Mouse (Mus musculus) ovary, postnatal 36 days (tissue): ENCODE measurements at regions not wholly inside any gene's neighbourhood (a gene's known extent, or its start where the extent isn't known, plus 50 kb on each side); places are given as distances from the start of the nearest gene placed in this dataset.

Source experiments
- DNase-seq: peaks from one replicate; pipeline ENCODE4 v3.0.0; 2022; ENCODE audit warnings: low spot score, mixed read lengths

- DNase-seq, result no peak
Observed at GRCm38 (mm10) chr3:79996803-79997202, 112.5 kb downstream of the Fam198b start.

GRCm38 (mm10) chr3:80002335-80002734 lies 118.0 kb downstream of the Fam198b start:
- no peak for DNase-seq

- DNase-seq, result no peak
Observed at GRCm38 (mm10) chr3:80003300-80004090, 119.2 kb downstream of the Fam198b start.

- no peak for DNase-seq
Observed at GRCm38 (mm10) chr3:80004556-80004955, 120.2 kb downstream of the Fam198b start.

- DNase-seq, result no peak
Observed at GRCm38 (mm10) chr3:80004966-80005365, 120.6 kb downstream of the Fam198b start.

GRCm38 (mm10) chr3:80005371-80005770 lies 121.0 kb downstream of the Fam198b start:
- DNase-seq, result no peak

- no peak for DNase-seq
Observed at GRCm38 (mm10) chr3:80006263-80006662, 121.9 kb downstream of the Fam198b start.

- DNase-seq, result no peak
Observed at GRCm38 (mm10) chr3:80007006-80007405, 122.7 kb downstream of the Fam198b start.

- no peak for DNase-seq
Observed at GRCm38 (mm10) chr3:80009275-80009674, 124.9 kb downstream of the Fam198b start.

- no peak for DNase-seq
Observed at GRCm38 (mm10) chr3:80025795-80026194, 141.5 kb downstream of the Fam198b start.

GRCm38 (mm10) chr3:80033071-80033470 lies 148.7 kb downstream of the Fam198b start:
- no peak for DNase-seq

GRCm38 (mm10) chr3:80038553-80039129 lies 154.3 kb downstream of the Fam198b start:
- no peak for DNase-seq

GRCm38 (mm10) chr3:80042756-80043484 lies 158.6 kb downstream of the Fam198b start:
- DNase-seq, result no peak

GRCm38 (mm10) chr3:80049495-80050225 lies 165.3 kb downstream of the Fam198b start:
- DNase-seq, result no peak

GRCm38 (mm10) chr3:80050920-80051319 lies 166.6 kb downstream of the Fam198b start:
- DNase-seq, result no peak

- DNase-seq, result peak; percentile 49
Observed at GRCm38 (mm10) chr3:80051963-80052362, 167.6 kb downstream of the Fam198b start.

GRCm38 (mm10) chr3:80052879-80053278 lies 168.5 kb downstream of the Fam198b start:
- peak; percentile 52 for DNase-seq

GRCm38 (mm10) chr3:80053435-80053834 lies 169.1 kb downstream of the Fam198b start:
- no peak for DNase-seq

- DNase-seq, result no peak
Observed at GRCm38 (mm10) chr3:80056636-80057350, 172.5 kb downstream of the Fam198b start.

- peak; percentile 11 for DNase-seq
Observed at GRCm38 (mm10) chr3:80058722-80059121, 174.4 kb downstream of the Fam198b start.

- no peak for DNase-seq
Observed at GRCm38 (mm10) chr3:80070726-80071125, 186.4 kb downstream of the Fam198b start.
